Mouse (Mus musculus): ENCODE measurements around the gene Hdlbp. TPM values are rescaled to one million over a fixed set of nuclear protein-coding genes. Genes with fewer than 3 reads are reported as not detected.

Gene Hdlbp
- polyA plus RNA-seq, 1 experiment = 2.8 TPM

GRCm38 (mm10) chr1:93445822-93446162, 32.8 kb downstream of the Hdlbp start:
- no peaks in the 10 kb centered on the region for H3K27me3 ChIP-seq (ENCODE audit: control insufficient read depth)
- H3K36me3 ChIP-seq (ENCODE audit: control insufficient read depth) = peaks cover 27% of the 10 kb centered on the region
- peak overlapping the region; percentile 91 for H3K4me3 ChIP-seq (replicated peaks)
- H3K4me1 ChIP-seq (ENCODE audit: control insufficient read depth) = peaks cover 39% of the 10 kb centered on the region
- H3K9me3 ChIP-seq (ENCODE audit: control insufficient read depth, low read length) = no peaks in the 10 kb centered on the region
- TF ChIP-seq TAL1 (IDR thresholded peaks at IDR 0.05; ENCODE audit: low read length) = no peak
- no peak for TF ChIP-seq GATA1 (IDR thresholded peaks at IDR 0.05; ENCODE audit: low read length)

- H3K9me3 ChIP-seq (ENCODE audit: control insufficient read depth, low read length) = no peaks in the 10 kb centered on the region
- no peaks in the 10 kb centered on the region for H3K27me3 ChIP-seq (ENCODE audit: control insufficient read depth)
- peaks cover 33% of the 10 kb centered on the region for H3K36me3 ChIP-seq (ENCODE audit: control insufficient read depth)
- peaks cover 39% of the 10 kb centered on the region for H3K4me1 ChIP-seq (ENCODE audit: control insufficient read depth)
- TF ChIP-seq TAL1 (IDR thresholded peaks at IDR 0.05; ENCODE audit: low read length) (no peak), GATA1 (IDR thresholded peaks at IDR 0.05; ENCODE audit: low read length) (no peak)
- H3K4me3 ChIP-seq (replicated peaks) = peak overlapping the region; percentile 91
Measured at GRCm38 (mm10) chr1:93445111-93445821, 33.3 kb downstream of the Hdlbp start.

GRCm38 (mm10) chr1:93444405-93445110, 34.1 kb downstream of the Hdlbp start:
- no peak for TF ChIP-seq TAL1 (IDR thresholded peaks at IDR 0.05; ENCODE audit: low read length)
- no peak for TF ChIP-seq GATA1 (IDR thresholded peaks at IDR 0.05; ENCODE audit: low read length)
- peaks cover 39% of the 10 kb centered on the region for H3K36me3 ChIP-seq (ENCODE audit: control insufficient read depth)
- H3K27me3 ChIP-seq (ENCODE audit: control insufficient read depth) = no peaks in the 10 kb centered on the region
- peaks cover 39% of the 10 kb centered on the region for H3K4me1 ChIP-seq (ENCODE audit: control insufficient read depth)
- no peaks in the 10 kb centered on the region for H3K9me3 ChIP-seq (ENCODE audit: control insufficient read depth, low read length)
- peak overlapping the region; percentile 91 for H3K4me3 ChIP-seq (replicated peaks)

GRCm38 (mm10) chr1:93439321-93439720, 39.3 kb downstream of the Hdlbp start:
- Histone ChIP-seq H3K27me3 (ENCODE audit: control insufficient read depth) (no peaks in the 10 kb centered on the region), H3K4me1 (ENCODE audit: control insufficient read depth) (peaks cover 16% of the 10 kb centered on the region), H3K9me3 (ENCODE audit: control insufficient read depth, low read length) (no peaks in the 10 kb centered on the region), H3K4me3 (replicated peaks) (no peak overlapping the region), H3K36me3 (ENCODE audit: control insufficient read depth) (peaks cover 89% of the 10 kb centered on the region)
- TF ChIP-seq TAL1 (IDR thresholded peaks at IDR 0.05; ENCODE audit: low read length) (no peak), GATA1 (IDR thresholded peaks at IDR 0.05; ENCODE audit: low read length) (no peak)

GRCm38 (mm10) chr1:93432087-93432486, 46.5 kb downstream of the Hdlbp start:
- Histone ChIP-seq H3K4me3 (replicated peaks) (no peak overlapping the region), H3K36me3 (ENCODE audit: control insufficient read depth) (peaks cover 95% of the 10 kb centered on the region), H3K4me1 (ENCODE audit: control insufficient read depth) (peaks cover 2% of the 10 kb centered on the region), H3K27me3 (ENCODE audit: control insufficient read depth) (no peaks in the 10 kb centered on the region), H3K9me3 (ENCODE audit: control insufficient read depth, low read length) (no peaks in the 10 kb centered on the region)
- TF ChIP-seq GATA1 (IDR thresholded peaks at IDR 0.05; ENCODE audit: low read length) = no peak

GRCm38 (mm10) chr1:93403403-93403802, 75.2 kb downstream of the Hdlbp start:
- H3K36me3 ChIP-seq (ENCODE audit: control insufficient read depth) = peaks cover 31% of the 10 kb centered on the region
- H3K4me3 ChIP-seq (replicated peaks) = no peak overlapping the region
- H3K9me3 ChIP-seq (ENCODE audit: control insufficient read depth, low read length) = no peaks in the 10 kb centered on the region
- TF ChIP-seq GATA1 (IDR thresholded peaks at IDR 0.05; ENCODE audit: low read length) (no peak), TAL1 (IDR thresholded peaks at IDR 0.05; ENCODE audit: low read length) (no peak)
- H3K27me3 ChIP-seq (ENCODE audit: control insufficient read depth) = peaks cover 6% of the 10 kb centered on the region
- no peaks in the 10 kb centered on the region for H3K4me1 ChIP-seq (ENCODE audit: control insufficient read depth)

- H3K4me3 ChIP-seq (replicated peaks) = no peak overlapping the region
- H3K9me3 ChIP-seq (ENCODE audit: control insufficient read depth, low read length) = no peaks in the 10 kb centered on the region
- H3K4me1 ChIP-seq (ENCODE audit: control insufficient read depth) = no peaks in the 10 kb centered on the region
- TF ChIP-seq TAL1 (IDR thresholded peaks at IDR 0.05; ENCODE audit: low read length) = no peak
- TF ChIP-seq GATA1 (IDR thresholded peaks at IDR 0.05; ENCODE audit: low read length) = no peak
- peaks cover 6% of the 10 kb centered on the region for H3K27me3 ChIP-seq (ENCODE audit: control insufficient read depth)
- H3K36me3 ChIP-seq (ENCODE audit: control insufficient read depth) = peaks cover 11% of the 10 kb centered on the region
Measured at GRCm38 (mm10) chr1:93401191-93402052, 77.2 kb downstream of the Hdlbp start.

- TF ChIP-seq GATA1 (IDR thresholded peaks at IDR 0.05; ENCODE audit: low read length) (no peak), TAL1 (IDR thresholded peaks at IDR 0.05; ENCODE audit: low read length) (no peak)
- Histone ChIP-seq H3K27me3 (ENCODE audit: control insufficient read depth) (no peaks in the 10 kb centered on the region), H3K9me3 (ENCODE audit: control insufficient read depth, low read length) (no peaks in the 10 kb centered on the region), H3K36me3 (ENCODE audit: control insufficient read depth) (no peaks in the 10 kb centered on the region), H3K4me3 (replicated peaks) (no peak overlapping the region), H3K4me1 (ENCODE audit: control insufficient read depth) (no peaks in the 10 kb centered on the region)
Measured at GRCm38 (mm10) chr1:93388906-93389305, 89.7 kb downstream of the Hdlbp start.

GRCm38 (mm10) chr1:93387198-93387597, 91.4 kb downstream of the Hdlbp start:
- TF ChIP-seq GATA1 (IDR thresholded peaks at IDR 0.05; ENCODE audit: low read length) = no peak
- no peak for TF ChIP-seq TAL1 (IDR thresholded peaks at IDR 0.05; ENCODE audit: low read length)
- Histone ChIP-seq H3K4me1 (ENCODE audit: control insufficient read depth) (no peaks in the 10 kb centered on the region), H3K27me3 (ENCODE audit: control insufficient read depth) (no peaks in the 10 kb centered on the region), H3K36me3 (ENCODE audit: control insufficient read depth) (no peaks in the 10 kb centered on the region), H3K9me3 (ENCODE audit: control insufficient read depth, low read length) (no peaks in the 10 kb centered on the region), H3K4me3 (replicated peaks) (no peak overlapping the region)
